Mouse (Mus musculus) MEL (cell line): ENCODE measurements around the gene Gm266. TPM values are rescaled to one million over a fixed set of nuclear protein-coding genes. Genes with fewer than 3 reads are reported as not detected.
A peak's percentile ranks its signal among the peaks of the same experiment; 100 is the strongest.

ENCODE experiments used
- DNase-seq: peaks from one replicate; pipeline ENCODE4 v3.0.0; 2011; ENCODE audit warnings: low read depth, low spot score
- H3K27ac ChIP-seq: 2 replicates; pipeline ENCODE4 v1.5.1; 2012; ENCODE audit warnings: low read depth, mild to moderate bottlenecking, control low read depth, low read length, moderate library complexity; ENCODE audit not compliant: control insufficient read depth
- H3K27me3 ChIP-seq, 2 experiments: fragments of 150-350 bp in 1 of 2; sonication (generic) in 1 of 2; 2 replicates each; pipeline ENCODE4 v1.6.1; 2012; ENCODE audit warnings: low read length in 2 of 2, mild to moderate bottlenecking in 2 of 2, improper control_type of control experiment in 1 of 2, moderate library complexity in 1 of 2; ENCODE audit not compliant: insufficient read depth in 2 of 2, control insufficient read depth in 1 of 2
- H3K36me3 ChIP-seq, 2 experiments: 2 replicates each; pipeline ENCODE4 v1.6.1; 2012 to 2014; ENCODE audit warnings: low read length in 2 of 2, improper control_type of control experiment in 1 of 2, inconsistent platforms in 1 of 2, mild to moderate bottlenecking in 1 of 2; ENCODE audit not compliant: insufficient read depth in 2 of 2, control insufficient read depth in 1 of 2
- H3K4me1 ChIP-seq, 2 experiments: fragments of 150-350 bp in 1 of 2; sonication (generic) in 1 of 2; 2 replicates each; pipeline ENCODE4 v1.6.1; 2012; ENCODE audit warnings: low read length in 2 of 2, improper control_type of control experiment in 1 of 2, mild to moderate bottlenecking in 1 of 2; ENCODE audit not compliant: insufficient read depth in 2 of 2, control insufficient read depth in 1 of 2
- H3K4me3 ChIP-seq, 2 experiments: fragments of 150-350 bp in 1 of 2; sonication (generic) in 1 of 2; 2 replicates each; pipeline ENCODE4 v1.5.1; 2012; ENCODE audit warnings: low read depth in 2 of 2, low read length in 2 of 2, mild to moderate bottlenecking in 2 of 2, moderate library complexity in 2 of 2, control low read depth in 1 of 2, improper control_type of control experiment in 1 of 2; ENCODE audit not compliant: control insufficient read depth in 1 of 2, insufficient read depth in 1 of 2
- H3K79me2 ChIP-seq: 2 replicates; pipeline ENCODE4 v1.6.1; 2012; ENCODE audit warnings: mild to moderate bottlenecking, low read length, moderate library complexity; ENCODE audit not compliant: control insufficient read depth, poor library complexity, insufficient read depth
- H3K9ac ChIP-seq: 2 replicates; pipeline ENCODE4 v1.6.1; 2012; ENCODE audit warnings: low read depth, mild to moderate bottlenecking, control low read depth, low read length, moderate library complexity; ENCODE audit not compliant: control insufficient read depth, poor library complexity, severe bottlenecking
- H3K9me3 ChIP-seq: fragments of 150-350 bp; sonication (generic); replicated peaks from 2 replicates; pipeline ENCODE4 v1.6.1; 2012; ENCODE audit warnings: mild to moderate bottlenecking, low read length, improper control_type of control experiment, moderate library complexity; ENCODE audit not compliant: insufficient read depth
- BHLHE40 ChIP-seq: IDR thresholded peaks from 2 replicates; pipeline ENCODE4 v1.6.1; 2012; ENCODE audit warnings: low read depth, mild to moderate bottlenecking, inconsistent platforms, low read length, improper control_type of control experiment, borderline replicate concordance
- CHD1 ChIP-seq: IDR thresholded peaks from 2 replicates; pipeline ENCODE4 v1.6.1; 2012; ENCODE audit warnings: low read depth, mild to moderate bottlenecking, inconsistent platforms, low read length, improper control_type of control experiment
- ELF1 ChIP-seq: IDR thresholded peaks from 2 replicates; pipeline ENCODE4 v1.6.1; 2014; ENCODE audit warnings: low read depth, mild to moderate bottlenecking, inconsistent platforms, low read length, improper control_type of control experiment, moderate library complexity
- EP300 ChIP-seq, 2 experiments: IDR thresholded peaks; 2 replicates each; pipeline ENCODE4 v1.6.1; 2011; ENCODE audit warnings: improper control_type of control experiment in 2 of 2, low read length in 2 of 2, low read depth in 1 of 2, mild to moderate bottlenecking in 1 of 2
- JUND ChIP-seq: IDR thresholded peaks from 2 replicates; pipeline ENCODE4 v1.6.1; 2011; ENCODE audit warnings: low read depth, mild to moderate bottlenecking, improper control_type of control experiment, low read length
- MAFK ChIP-seq: IDR thresholded peaks from 2 replicates; pipeline ENCODE4 v1.6.1; 2011; ENCODE audit warnings: low read depth, mild to moderate bottlenecking, low read length, improper control_type of control experiment, borderline replicate concordance
- MXI1 ChIP-seq: IDR thresholded peaks from 2 replicates; pipeline ENCODE4 v1.6.1; 2011; ENCODE audit warnings: mild to moderate bottlenecking, low read depth, low read length, improper control_type of control experiment
- NELFE ChIP-seq: IDR thresholded peaks from 2 replicates; pipeline ENCODE4 v1.6.1; 2011; ENCODE audit warnings: low read depth, low read length, improper control_type of control experiment
- POLR2AphosphoS2 ChIP-seq: IDR thresholded peaks from 2 replicates; pipeline ENCODE4 v1.6.1; 2011; ENCODE audit warnings: low read length, improper control_type of control experiment
- POLR2AphosphoS5 ChIP-seq: IDR thresholded peaks from 2 replicates; pipeline ENCODE4 v1.6.1; 2012; ENCODE audit warnings: low read depth, borderline replicate concordance, mild to moderate bottlenecking, inconsistent platforms, low read length, moderate library complexity, mixed read lengths
- RCOR1 ChIP-seq: IDR thresholded peaks from 2 replicates; pipeline ENCODE4 v1.6.1; 2012; ENCODE audit warnings: low read depth, mild to moderate bottlenecking, inconsistent platforms, low read length, improper control_type of control experiment
- SMC3 ChIP-seq: IDR thresholded peaks from 2 replicates; pipeline ENCODE4 v1.6.1; 2011; ENCODE audit warnings: low read depth, low read length, improper control_type of control experiment
- TAL1 ChIP-seq: IDR thresholded peaks from 2 replicates; pipeline ENCODE4 v1.6.1; 2012; ENCODE audit warnings: mild to moderate bottlenecking, inconsistent platforms, low read length, moderate library complexity, mixed read lengths
- UBTF ChIP-seq: IDR thresholded peaks from 2 replicates; pipeline ENCODE4 v1.6.1; 2012; ENCODE audit warnings: low read depth, mild to moderate bottlenecking, inconsistent platforms, low read length, improper control_type of control experiment, moderate library complexity, borderline replicate concordance; ENCODE audit not compliant: insufficient read depth
- USF1 ChIP-seq: IDR thresholded peaks from 2 replicates; pipeline ENCODE4 v1.6.1; 2014; ENCODE audit warnings: low read depth, mild to moderate bottlenecking, inconsistent platforms, low read length, improper control_type of control experiment, moderate library complexity
- ZC3H11A ChIP-seq: IDR thresholded peaks from 2 replicates; pipeline ENCODE4 v1.6.1; 2012; ENCODE audit warnings: low read depth, mild to moderate bottlenecking, inconsistent platforms, low read length, improper control_type of control experiment
- ZKSCAN1 ChIP-seq: IDR thresholded peaks from 2 replicates; pipeline ENCODE4 v1.6.1; 2012; ENCODE audit warnings: low read depth, mild to moderate bottlenecking, inconsistent platforms, low read length, improper control_type of control experiment, moderate library complexity
- ZMIZ1 ChIP-seq: IDR thresholded peaks from 2 replicates; pipeline ENCODE4 v1.6.1; 2012; ENCODE audit warnings: low read depth, mild to moderate bottlenecking, inconsistent platforms, low read length, improper control_type of control experiment, moderate library complexity
- polyA plus RNA-seq, 2 experiments: library from polyadenylated mRNA; stranded (reverse) in 1 of 2; unstranded in 1 of 2; fragments of >175 nt in 1 of 2; fragments of >200 nt in 1 of 2; gene quantifications; 2 replicates each; pipeline versions ENCODE4 v1.2.1 to v1.2.4; 2012; ENCODE audit warnings: low replicate concordance in 2 of 2, low read depth in 1 of 2; ENCODE audit not compliant: insufficient read length in 2 of 2, insufficient read depth in 1 of 2, missing spikeins in 1 of 2
- total RNA-seq: library from RNA; depleted of rRNA; stranded (reverse); fragments of 300-350 nt; gene quantifications from 2 replicates; pipeline ENCODE4 v1.2.3, GENCODE M21; 2012

Gm266 gene
- total and polyA plus RNA-seq, 3 experiments: not detected

- no peaks in the 10 kb centered on the region for H3K9me3 ChIP-seq
- TF ChIP-seq CHD1: no peak
- no peak for TF ChIP-seq USF1
- no peak for TF ChIP-seq UBTF
- no peak for TF ChIP-seq POLR2AphosphoS2
- TF ChIP-seq NELFE: no peak
- peak; percentile 95 for TF ChIP-seq ZMIZ1
- no peak for TF ChIP-seq RCOR1
- TF ChIP-seq, all 39 proteins: peak for 1
- Histone ChIP-seq H3K27ac (no peak overlapping the region), H3K79me2 (peaks cover 6% of the 10 kb centered on the region), H3K36me3 (peaks cover 0 to 13% of the 10 kb centered on the region in 2 experiments; a peak in 2 of 4 replicates), H3K9ac (no peak overlapping the region), H3K4me3 (no peak overlapping the region), H3K4me1 (peaks cover 7 to 16% of the 10 kb centered on the region in 2 experiments), H3K27me3 (no peaks in the 10 kb centered on the region)
- DNase-seq: no peak
Observed at GRCm38 (mm10) chr12:111533096-111533794, 47.6 kb upstream of the Gm266 start.

- Histone ChIP-seq H3K27ac (no peak overlapping the region), H3K4me1 (no peaks in the 10 kb centered on the region), H3K27me3 (no peaks in the 10 kb centered on the region), H3K9me3 (no peaks in the 10 kb centered on the region)
- DNase-seq: no peak
- no peak for TF ChIP-seq ZKSCAN1
- TF ChIP-seq UBTF: no peak
- no peak for TF ChIP-seq JUND
- no peak for TF ChIP-seq EP300 (IDR thresholded peaks at IDR 0.05; ENCODE audit: low read depth in 1 of 2, low read length in 2 of 2)
- no peak for TF ChIP-seq TAL1
- TF ChIP-seq ZC3H11A: no peak
- TF ChIP-seq SMC3: no peak
- TF ChIP-seq POLR2AphosphoS5: no peak
- no peak for TF ChIP-seq MAFK
- no peak for TF ChIP-seq POLR2AphosphoS2
- no peak for TF ChIP-seq NELFE
- TF ChIP-seq BHLHE40: no peak
- TF ChIP-seq MXI1: no peak
- TF ChIP-seq ELF1: no peak
- TF ChIP-seq RCOR1: no peak
- TF ChIP-seq, all 39 proteins: peak for 0
- H3K9ac ChIP-seq: no peak overlapping the region
- H3K36me3 ChIP-seq: no peaks in the 10 kb centered on the region; a peak in 1 of 4 replicates
- H3K4me3 ChIP-seq: no peak overlapping the region
- H3K79me2 ChIP-seq: no peaks in the 10 kb centered on the region
Observed at GRCm38 (mm10) chr12:111529192-111529591, 43.6 kb upstream of the Gm266 start.
